Mouse (Mus musculus) frontal cortex, postnatal 10 days (tissue): ENCODE data around the gene A830018L16Rik.
A peak's percentile ranks its signal among the peaks of the same experiment; 100 is the strongest.
"Not testable (repeated sequence)": the region's sequence is repeated elsewhere in the genome, so short reads cannot be mapped to it uniquely, and the experiment has no call there.

Experiments
- DNase-seq, 2 experiments: peaks; one replicate each; pipeline ENCODE4 v3.0.0; 2022; ENCODE audit warnings: low spot score in 2 of 2, mixed read lengths in 1 of 2

The A830018L16Rik gene

DNA sequence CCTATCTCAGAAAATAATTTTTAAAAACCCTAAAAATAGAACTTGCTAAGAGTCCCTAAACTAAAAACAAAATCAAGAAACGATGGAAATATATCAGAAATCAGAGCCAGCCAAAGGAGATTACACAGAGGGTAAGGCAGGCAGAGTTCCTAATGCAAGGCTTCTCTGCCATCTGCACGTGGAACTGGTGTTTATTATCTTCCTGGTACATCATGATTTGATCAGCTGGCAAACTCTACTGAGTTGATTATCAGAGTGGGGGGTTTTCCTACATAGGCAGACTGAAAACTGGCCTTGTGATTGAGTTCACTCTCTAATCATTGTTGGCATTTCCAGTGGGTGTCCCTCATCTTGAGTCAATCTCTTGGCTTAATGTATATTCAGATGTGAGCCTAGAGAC lies 583.7 kb downstream of the A830018L16Rik start:
- no peak for DNase-seq

DNA sequence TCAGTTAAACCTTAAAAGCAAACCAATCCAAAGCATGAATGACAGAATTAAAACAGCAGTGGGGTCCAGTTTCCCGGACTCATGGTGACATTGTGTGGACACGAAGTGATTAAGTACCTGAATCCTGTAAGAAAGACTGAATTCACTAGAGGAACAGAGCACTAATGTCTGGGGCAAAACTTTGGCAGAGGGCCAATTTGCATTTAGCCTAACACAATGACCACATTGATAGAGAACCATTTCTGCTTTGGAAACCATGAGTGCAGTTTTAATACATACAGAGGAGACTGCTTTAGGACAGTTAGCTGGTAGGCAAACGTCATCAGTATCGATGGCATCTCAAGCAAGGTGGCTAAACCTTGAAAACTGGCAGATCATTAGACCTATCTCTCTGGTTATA lies 586.7 kb downstream of the A830018L16Rik start:
- no peak for DNase-seq

DNA sequence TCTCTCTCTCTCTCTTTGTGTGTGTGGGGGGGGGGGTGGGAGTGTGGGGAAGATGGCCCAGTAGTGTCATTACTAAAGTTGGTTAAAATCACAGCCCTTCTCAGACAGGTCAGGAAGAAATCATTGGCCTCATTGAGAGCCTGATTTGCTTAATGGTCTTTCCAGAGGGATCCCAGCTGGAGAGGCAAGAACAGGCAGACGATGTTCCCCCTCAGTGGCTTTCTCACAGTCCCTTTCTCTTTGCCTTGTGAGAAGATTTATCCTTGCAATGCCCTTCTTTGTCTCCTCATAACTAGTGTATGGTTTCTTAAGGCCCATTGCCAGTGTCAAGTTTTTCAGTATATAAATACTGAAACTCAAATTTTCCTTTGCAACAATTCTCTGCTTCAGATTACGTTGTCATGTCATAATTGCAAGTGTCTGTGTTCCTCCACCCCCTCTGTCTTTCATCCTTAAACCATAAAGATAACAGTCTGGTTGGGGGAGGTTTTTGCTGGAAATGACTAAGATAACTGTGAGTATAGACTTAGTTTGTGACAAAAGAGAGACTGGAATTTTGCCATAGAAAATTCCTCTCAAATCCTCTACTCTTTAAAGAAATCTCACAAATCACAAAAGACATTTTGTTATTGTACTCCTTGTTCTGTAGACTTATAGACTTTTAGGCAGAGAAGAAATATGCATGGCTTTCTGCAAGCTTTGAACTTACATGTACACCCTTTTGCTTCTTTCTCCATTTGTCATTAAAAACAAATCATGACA lies 595.1 kb downstream of the A830018L16Rik start:
- DNase-seq = no peak

DNA sequence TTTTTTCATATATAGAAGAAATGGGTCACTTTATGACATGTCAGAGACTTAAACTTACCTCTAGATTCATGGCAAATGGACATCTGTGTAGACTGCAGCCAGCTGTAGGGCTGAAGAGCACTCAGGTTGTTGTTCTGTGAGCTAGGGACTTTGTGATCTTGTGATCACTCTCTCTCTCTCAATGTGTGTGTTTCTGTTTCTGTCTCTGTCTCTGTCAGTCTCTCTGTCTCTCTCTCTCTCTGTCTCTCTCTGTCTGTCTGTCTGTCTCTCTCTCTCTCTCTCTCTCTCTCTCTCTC lies 595.6 kb downstream of the A830018L16Rik start:
- DNase-seq = no peak

DNA sequence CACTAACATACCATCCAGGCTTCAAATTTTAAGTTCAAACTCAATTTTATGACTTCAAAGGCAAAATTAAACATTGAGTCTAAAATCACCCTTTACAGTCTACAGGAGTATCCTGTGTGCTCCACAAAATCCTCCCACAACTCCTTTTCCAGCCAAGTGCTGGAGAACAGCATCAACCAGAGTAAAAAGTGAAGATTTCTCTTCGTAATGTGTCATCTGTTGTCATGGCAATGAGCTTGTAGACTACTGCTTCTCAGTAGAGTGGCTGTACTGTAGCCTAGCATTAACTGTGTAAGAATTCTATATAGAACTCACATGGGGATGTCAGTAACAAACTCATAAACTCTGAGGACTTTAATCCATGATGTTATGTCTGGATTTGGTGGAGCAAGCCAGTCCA lies 596.7 kb downstream of the A830018L16Rik start:
- peak in 1 of 2 experiments; percentile 15 for DNase-seq

DNA sequence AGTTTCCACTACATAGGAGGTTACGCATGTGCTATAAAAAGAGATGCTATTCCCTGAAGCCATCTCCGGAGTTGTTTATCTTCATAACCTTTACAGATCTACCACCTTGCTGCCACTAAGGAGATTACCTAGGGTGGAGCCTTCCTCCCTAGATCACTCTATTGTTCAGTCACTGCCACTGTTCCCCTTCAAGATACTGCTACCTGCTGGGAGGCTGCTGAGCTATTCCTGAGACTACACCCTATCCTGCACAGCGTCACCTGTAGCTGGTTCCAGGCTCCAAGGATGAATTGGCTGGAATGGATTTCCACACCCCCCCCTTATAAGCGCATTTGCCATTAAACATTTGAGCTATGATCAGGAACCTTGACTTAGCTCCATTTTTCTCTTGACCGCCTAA lies 606.7 kb downstream of the A830018L16Rik start:
- DNase-seq = not testable (repeated sequence)
